Mouse (Mus musculus): ENCODE measurements around the gene Rnf41.

- TF ChIP-seq CTCF (IDR thresholded peaks at IDR 0.05; ENCODE audit: control insufficient read depth, insufficient read depth, insufficient replicate concordance, low read depth, low read length) (no peak), POLR2A (IDR thresholded peaks at IDR 0.05; ENCODE audit: control insufficient read depth, low read depth, low read length) (no peak)
Measured at GRCm38 (mm10) chr10:128424604-128425003, 13.1 kb downstream of the Rnf41 start.

Data from testis, adult 2 months (tissue).